Mouse (Mus musculus) small intestine, adult 2 months (tissue): ENCODE measurements around the gene Gm49396. TPM values are rescaled to one million over a fixed set of nuclear protein-coding genes. Genes with fewer than 3 reads are reported as not detected.
A peak's percentile ranks its signal among the peaks of the same experiment; 100 is the strongest.

Experiments used
- H3K27ac ChIP-seq: fragments of 200-500 bp; 2 replicates; pipeline ENCODE4 v1.5.1; 2012; ENCODE audit warnings: low read depth, low read length, control low read depth, inconsistent platforms; ENCODE audit not compliant: insufficient read depth
- H3K27me3 ChIP-seq: fragments of 200-500 bp; 2 replicates; pipeline ENCODE4 v1.6.1; 2012; ENCODE audit warnings: mild to moderate bottlenecking, moderate library complexity, low read length, inconsistent platforms; ENCODE audit not compliant: control insufficient read depth, insufficient read depth
- H3K36me3 ChIP-seq: fragments of 200-500 bp; 2 replicates; pipeline ENCODE4 v1.6.1; 2012; ENCODE audit warnings: mild to moderate bottlenecking, low read length, control low read depth, inconsistent platforms; ENCODE audit not compliant: control insufficient read depth, insufficient read depth
- H3K4me1 ChIP-seq: fragments of 200-500 bp; 2 replicates; pipeline ENCODE4 v1.6.1; 2012; ENCODE audit warnings: low read length, inconsistent platforms, mixed read lengths; ENCODE audit not compliant: control insufficient read depth, insufficient read depth, insufficient read length
- H3K4me3 ChIP-seq: fragments of 200-500 bp; 2 replicates; pipeline ENCODE4 v1.5.1; 2012; ENCODE audit warnings: low read depth, mild to moderate bottlenecking, control low read depth, inconsistent platforms, low read length, moderate library complexity
- CTCF ChIP-seq: fragments of 200-500 bp; IDR thresholded peaks from 2 replicates; pipeline ENCODE4 v1.5.1; 2012; ENCODE audit warnings: low read depth, mild to moderate bottlenecking, control low read depth, inconsistent platforms, low read length, moderate library complexity, mixed read lengths; ENCODE audit not compliant: insufficient replicate concordance, insufficient read length; ENCODE audit errors: extremely low read depth
- POLR2A ChIP-seq: fragments of 200-500 bp; IDR thresholded peaks from 2 replicates; pipeline ENCODE4 v1.6.1; 2012; ENCODE audit warnings: low read depth, mild to moderate bottlenecking, control low read depth, inconsistent platforms, low read length, moderate library complexity
- WGBS: fragments of 180-500 bp; shearing (Covaris S2); methylation state at CpG from one replicate; pipeline ENCODE4 v1.1.7; 2018; 5-methylcytosine and 5-hydroxymethylcytosine counted together
- polyA plus RNA-seq: library from polyadenylated mRNA; depleted of rRNA; stranded (reverse); fragments of >200 nt; gene quantifications from 2 replicates; pipeline ENCODE4 v1.2.3, GENCODE M21; 2012

The Gm49396 gene
- polyA plus RNA-seq, 1 experiment = 1.6 TPM

DNA sequence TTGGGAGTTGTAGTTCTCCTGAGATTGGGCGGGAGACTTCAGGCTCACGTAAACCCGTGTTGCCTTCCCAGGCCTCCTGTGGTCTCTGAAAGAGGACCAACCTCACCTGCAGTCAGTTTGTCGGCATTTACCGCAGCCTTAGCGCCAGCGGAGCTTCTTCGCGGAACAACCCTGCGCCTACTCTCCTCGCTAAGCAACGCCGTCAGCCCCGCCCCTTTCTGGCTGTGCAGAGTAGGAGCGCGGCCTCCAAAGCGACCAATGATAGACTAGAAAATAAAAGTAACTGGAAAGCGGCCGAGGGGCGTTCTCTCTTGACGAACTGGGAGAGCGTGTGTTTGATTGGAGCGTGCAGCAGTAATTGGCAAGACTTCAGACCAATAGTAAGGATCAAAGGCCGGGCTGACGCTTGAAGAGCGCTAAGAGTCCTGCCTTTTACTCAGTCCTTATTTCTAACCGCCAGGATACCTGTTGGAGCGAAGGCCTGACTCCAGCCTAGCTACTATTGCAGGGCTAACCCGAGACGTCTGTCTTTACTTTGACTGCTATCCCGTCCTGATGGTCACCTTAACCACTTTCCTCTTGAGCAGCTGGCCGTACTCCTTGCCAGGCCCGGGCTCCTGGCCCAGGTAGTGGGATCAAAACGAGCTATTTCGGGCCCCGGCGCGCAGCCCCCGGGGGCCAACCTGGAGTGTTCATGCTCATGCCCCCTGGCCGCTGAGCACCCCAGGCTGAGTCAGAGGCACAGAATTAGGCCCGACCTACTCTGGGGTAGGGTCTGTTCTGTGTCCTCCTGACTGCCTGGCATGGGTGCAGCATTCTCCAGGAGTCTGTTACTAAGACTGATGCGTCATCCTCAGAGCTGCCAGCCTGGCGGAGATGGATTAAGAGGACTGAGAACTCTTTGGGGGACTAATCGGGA is 10.8 kb upstream of the Gm49396 start, which contains the start of the genes Hspb6 and Proser3:
Gene Hspb6, plus strand, starts transcription at position 77 of the 919 bp plus-strand sequence.
Gene Proser3, minus strand, starts transcription at position 198 of the 919 bp plus-strand sequence.
- WGBS = under 1% methylated on average over 44 of the region's 44 CpGs
- Histone ChIP-seq H3K4me1 (peaks cover 4% of the 10 kb centered on the region), H3K4me3 (peak within 1 kb of the TSS; percentile 68), H3K36me3 (peaks cover 22% of the 10 kb centered on the region), H3K27ac (peak within 1 kb of the TSS; percentile 91), H3K27me3 (no peaks in the 10 kb centered on the region)
- no peak; the same call in 1 of the 2 replicates for TF ChIP-seq CTCF
- peak; percentile 69; the same call in 1 of the 2 replicates for TF ChIP-seq POLR2A

GRCm38 (mm10) chr7:30553021-30553589 is 10.0 kb upstream of the Gm49396 start:
- Histone ChIP-seq H3K27me3 (no peaks in the 10 kb centered on the region), H3K36me3 (peaks cover 23% of the 10 kb centered on the region), H3K4me1 (peaks cover 4% of the 10 kb centered on the region), H3K27ac (peak overlapping the region; percentile 70), H3K4me3 (peak overlapping the region; percentile 59)
- TF ChIP-seq POLR2A (no peak), CTCF (no peak)
- WGBS = under 1% methylated on average over 23 of the region's 23 CpGs

DNA sequence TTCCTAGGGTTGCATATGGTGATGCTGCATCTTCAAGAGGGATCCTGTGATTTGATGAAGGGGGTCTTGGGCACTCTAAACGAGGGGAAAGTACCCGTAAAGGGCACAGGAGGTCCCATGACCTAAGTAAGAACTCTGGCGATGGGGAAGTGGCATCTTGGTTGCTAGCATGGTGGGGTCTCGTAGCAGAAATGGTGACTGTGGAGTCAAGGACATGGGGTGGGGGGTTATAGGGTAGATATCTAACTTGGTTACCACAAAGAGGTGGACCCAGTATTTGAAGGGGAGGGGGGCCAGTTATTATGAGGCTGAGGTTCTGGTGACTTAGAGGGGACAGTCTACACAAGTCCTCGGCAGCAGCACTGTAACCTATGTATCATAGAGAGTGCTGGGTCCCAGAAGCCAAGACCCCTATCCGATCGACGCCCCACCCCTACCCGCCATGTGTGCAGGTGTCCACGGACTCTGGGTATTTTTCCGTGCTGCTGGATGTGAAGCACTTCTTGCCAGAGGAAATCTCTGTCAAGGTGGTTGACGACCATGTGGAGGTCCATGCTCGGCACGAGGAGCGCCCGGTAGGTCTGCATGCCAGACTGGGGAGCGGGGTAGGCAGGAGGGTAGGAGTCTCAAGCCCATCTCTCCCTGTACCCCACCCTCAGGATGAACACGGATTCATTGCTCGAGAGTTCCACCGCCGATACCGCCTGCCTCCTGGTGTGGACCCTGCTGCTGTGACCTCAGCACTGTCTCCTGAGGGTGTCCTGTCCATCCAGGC is 9.1 kb upstream of the Gm49396 start:
- 81% methylated on average over 22 of the region's 22 CpGs for WGBS

GRCm38 (mm10) chr7:30556894-30557536 is 6.1 kb upstream of the Gm49396 start:
- peaks cover 9% of the 10 kb centered on the region for H3K4me1 ChIP-seq
- 93% methylated on average over 18 of the region's 18 CpGs for WGBS

More for the DNA sequence above, 9.1 kb upstream of the Gm49396 start:
- Histone ChIP-seq H3K36me3 (peaks cover 23% of the 10 kb centered on the region), H3K4me3 (no peak overlapping the region), H3K4me1 (peaks cover 9% of the 10 kb centered on the region), H3K27ac (no peak overlapping the region), H3K27me3 (no peaks in the 10 kb centered on the region)
- no peak for TF ChIP-seq CTCF
- TF ChIP-seq POLR2A = no peak

DNA sequence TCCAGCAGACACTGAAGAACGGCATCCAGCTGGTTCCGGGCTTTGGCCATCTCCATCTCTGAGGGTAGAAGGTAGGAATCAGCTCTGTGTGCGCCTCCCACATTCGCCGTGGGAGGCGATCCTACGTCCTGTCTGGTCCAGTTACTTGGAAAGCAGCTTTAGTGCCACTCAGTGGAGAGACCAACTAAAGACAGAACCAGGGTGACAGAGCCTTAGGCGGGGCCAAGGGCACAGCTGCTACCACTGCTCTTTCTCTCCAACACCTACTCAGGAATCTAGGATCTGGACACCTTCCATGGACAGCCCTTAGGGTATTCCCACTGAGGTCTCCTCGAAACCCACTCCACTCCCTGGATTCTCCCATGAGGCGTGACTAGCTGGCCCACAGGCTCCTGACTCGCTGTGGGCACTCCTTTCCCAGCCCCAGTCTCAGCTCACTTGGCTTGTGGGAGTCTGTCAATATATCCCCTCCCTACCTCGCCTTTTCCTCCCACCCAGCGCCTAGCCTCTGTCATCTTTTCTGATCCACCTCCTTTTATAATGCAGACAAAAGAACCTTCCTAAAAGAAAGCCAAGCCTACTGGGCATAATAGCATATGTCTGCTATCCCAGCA is 5.1 kb upstream of the Gm49396 start:
- H3K27me3 ChIP-seq = no peaks in the 10 kb centered on the region
- H3K4me1 ChIP-seq = peaks cover 9% of the 10 kb centered on the region
- TF ChIP-seq CTCF = no peak
- no peak for TF ChIP-seq POLR2A
- H3K36me3 ChIP-seq = peaks cover 23% of the 10 kb centered on the region
- no peak overlapping the region for H3K4me3 ChIP-seq
- 82% methylated on average over 13 of the region's 13 CpGs for WGBS
- H3K27ac ChIP-seq = no peak overlapping the region

More at GRCm38 (mm10) chr7:30556894-30557536, 6.1 kb upstream of the Gm49396 start:
- no peak overlapping the region for H3K4me3 ChIP-seq
- H3K27ac ChIP-seq = no peak overlapping the region
- no peaks in the 10 kb centered on the region for H3K27me3 ChIP-seq
- H3K36me3 ChIP-seq = peaks cover 23% of the 10 kb centered on the region
- TF ChIP-seq CTCF (no peak), POLR2A (no peak)
